Mouse (Mus musculus) left cerebral cortex, postnatal 4 days (tissue): Measurements from ENCODE around the gene Lclat1. TPM values are rescaled to one million over a fixed set of nuclear protein-coding genes. Genes with fewer than 3 reads are reported as not detected.

Experiments
- DNase-seq: peaks from one replicate; pipeline ENCODE4 v3.0.0-alpha.2; 2022
- intact Hi-C: fragments of 180-260 bp; cut with DNase I; formaldehyde crosslinking; loops from one replicate; pipeline ENCODE4 v1.15.1; 2025
- total RNA-seq, 2 experiments: library from RNA; stranded (reverse); gene quantifications; 2 replicates each; pipeline ENCODE4 v1.2.3; 2021

The Lclat1 gene
- total RNA-seq, 2 experiments from 2014 or later, result 28.8 to 33.3 TPM

GRCm38 (mm10) chr17:73087045-73087910 lies 20.5 kb upstream of the Lclat1 start:
- no peak for DNase-seq
- intact Hi-C loops, result no loop called here

DNA sequence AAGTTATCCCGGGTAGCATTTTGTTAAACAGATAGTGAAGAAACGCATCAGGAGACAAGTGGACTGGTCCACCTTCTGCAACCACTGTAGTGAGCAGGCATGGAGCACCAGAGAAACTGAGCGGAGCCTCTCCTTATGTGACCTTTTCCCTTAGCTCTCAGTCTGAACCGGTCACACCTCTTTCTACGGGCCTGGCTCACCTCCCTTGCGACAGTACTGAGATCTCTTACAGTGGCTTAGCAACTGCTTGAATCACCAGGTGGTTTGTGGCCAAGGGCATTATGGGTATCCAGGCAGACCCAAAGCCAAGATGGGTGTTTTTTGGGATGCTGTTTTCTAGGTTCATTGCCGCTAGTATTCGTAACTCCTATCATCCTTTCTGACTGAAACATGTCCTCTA lies 16.4 kb upstream of the Lclat1 start:
- intact Hi-C loops, result loop anchor here (10.0 kb wide), 1 partner anchor 203 kb away; no protein-coding TSS in a partner anchor
- DNase-seq, result no peak

DNA sequence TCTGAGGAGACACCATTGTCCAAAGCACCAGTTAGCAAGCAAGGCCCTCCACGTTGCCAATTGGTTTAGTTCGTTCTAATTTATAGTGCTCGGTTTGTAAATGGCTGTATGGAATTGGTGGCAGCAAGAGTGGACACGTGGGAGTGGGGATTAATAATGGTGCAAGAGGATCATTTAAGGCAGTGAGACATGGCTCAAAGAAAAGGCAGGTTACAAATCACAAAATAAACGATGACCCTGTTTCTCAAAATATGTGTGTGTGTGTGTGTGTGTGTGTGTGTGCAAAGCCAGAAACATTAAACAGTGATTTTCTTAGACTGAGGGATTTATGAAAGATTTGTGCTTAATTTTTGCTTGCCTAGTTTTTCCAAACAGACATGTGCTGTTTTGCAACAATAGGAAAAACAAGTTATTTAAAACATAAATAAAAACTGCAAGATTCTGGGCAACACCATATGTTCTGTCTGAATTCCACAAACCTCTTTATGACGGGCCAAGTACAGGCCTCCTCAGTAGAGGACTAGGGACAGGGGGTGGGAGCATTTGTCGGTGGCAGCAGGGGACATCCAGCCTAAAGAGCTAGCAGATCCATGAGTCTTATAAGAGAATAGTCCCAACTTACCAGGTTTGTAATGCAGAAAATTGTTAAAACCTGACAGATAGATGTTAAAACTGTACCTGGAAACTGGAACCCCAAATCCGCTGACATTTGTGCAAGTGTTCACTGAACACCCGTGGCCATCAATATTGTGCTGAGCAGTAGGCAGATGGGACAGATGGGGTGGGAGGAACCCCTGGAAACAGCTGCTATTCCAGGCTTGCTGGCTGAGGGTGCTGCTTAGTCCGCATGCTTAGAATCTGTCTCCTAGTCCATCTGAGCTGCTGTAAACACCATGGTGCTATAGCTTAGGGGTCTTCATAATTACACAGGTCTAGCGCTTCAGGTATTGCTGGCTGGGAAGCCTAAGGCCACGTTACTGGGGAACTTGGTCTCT lies 15.4 kb upstream of the Lclat1 start:
- no peak for DNase-seq
- intact Hi-C loops, result loop anchor here (10.0 kb wide), 1 partner anchor 202 kb away; no protein-coding TSS in a partner anchor

- no peak for DNase-seq
- intact Hi-C loops, result loop anchor here (10.0 kb wide), 1 partner anchor 200 kb away; no protein-coding TSS in a partner anchor
Measured at GRCm38 (mm10) chr17:73095070-73095469, 12.7 kb upstream of the Lclat1 start.

DNA sequence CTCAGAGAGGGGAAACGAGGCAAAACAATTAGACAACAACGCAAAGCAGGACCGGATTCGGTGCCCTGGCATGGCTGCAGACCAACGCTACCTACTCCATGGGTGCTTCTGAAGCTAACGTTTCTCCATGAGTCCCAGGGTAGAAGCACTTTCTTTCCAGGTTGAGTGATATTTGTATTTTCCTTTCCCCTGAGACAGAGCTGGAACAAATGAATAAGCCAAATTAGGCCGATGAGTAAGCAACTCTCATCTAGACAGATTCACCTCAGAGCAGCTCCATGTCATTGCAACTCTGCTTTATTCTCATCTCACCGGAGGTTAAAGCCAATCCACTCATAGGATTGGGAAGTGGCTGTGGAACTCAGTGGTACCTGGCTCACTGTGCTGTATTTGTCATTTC lies 12.2 kb upstream of the Lclat1 start:
- intact Hi-C loops, result loop anchor here (10.0 kb wide), 1 partner anchor 199 kb away; no protein-coding TSS in a partner anchor

GRCm38 (mm10) chr17:73096484-73096883 lies 11.3 kb upstream of the Lclat1 start:
- intact Hi-C loops, result loop anchor here (10.0 kb wide), 1 partner anchor 198 kb away; no protein-coding TSS in a partner anchor
- peak; percentile 60 for DNase-seq

More for the DNA sequence above, 12.2 kb upstream of the Lclat1 start:
- no peak for DNase-seq

DNA sequence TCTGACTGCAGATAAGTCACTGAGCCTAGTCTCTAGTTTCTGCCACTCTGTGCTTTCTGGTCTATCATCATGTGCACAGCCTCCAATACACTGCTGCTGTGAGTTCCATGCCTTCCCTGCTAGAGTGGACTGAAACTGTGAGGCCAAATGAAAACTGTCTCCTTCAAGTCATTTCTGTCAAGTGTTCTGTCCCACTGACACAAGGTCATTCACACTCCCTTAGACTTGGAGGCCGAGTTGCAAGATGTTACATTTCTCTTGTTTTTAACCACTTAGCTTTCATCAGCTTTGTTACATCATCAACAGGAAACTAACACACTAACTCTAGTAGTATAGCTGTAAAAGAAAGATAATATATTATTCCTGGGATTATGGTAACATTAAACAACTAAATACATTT lies 9.1 kb upstream of the Lclat1 start:
- DNase-seq, result no peak
- intact Hi-C loops, result loop anchor here (10.0 kb wide), 1 partner anchor 196 kb away; no protein-coding TSS in a partner anchor

DNA sequence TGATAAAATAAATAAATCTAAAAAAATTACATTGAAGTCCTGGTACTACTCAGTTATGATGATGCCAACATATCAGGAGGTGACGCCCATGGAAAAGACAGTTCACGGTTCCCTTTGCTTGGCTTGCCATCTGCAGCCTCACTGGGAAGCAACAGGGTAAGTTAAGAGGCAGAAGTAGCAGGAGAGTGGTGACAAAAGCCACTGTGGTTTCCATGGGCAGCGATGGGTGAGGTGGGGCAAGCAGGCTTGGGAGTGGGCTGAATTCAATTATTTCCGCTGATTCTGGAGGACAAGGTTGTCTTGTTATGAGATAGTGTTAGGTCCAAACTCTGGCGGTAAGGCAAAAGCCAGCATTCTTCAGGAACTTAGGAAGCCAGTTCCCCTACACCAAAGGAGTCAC lies 7.4 kb upstream of the Lclat1 start:
- DNase-seq, result no peak
- intact Hi-C loops, result loop anchor here (10.0 kb wide), 1 partner anchor 176 kb away; no protein-coding TSS in a partner anchor

GRCm38 (mm10) chr17:73102538-73102937 lies 5.2 kb upstream of the Lclat1 start:
- intact Hi-C loops, result loop anchor here (10.0 kb wide), 1 partner anchor 178 kb away; no protein-coding TSS in a partner anchor
- DNase-seq, result no peak

GRCm38 (mm10) chr17:73108170-73108887 lies 544 bp downstream of the Lclat1 start:
- DNase-seq, result no peak
- intact Hi-C loops, result loop anchor here (10.0 kb wide), 1 partner anchor 184 kb away; no protein-coding TSS in a partner anchor

- no peak for DNase-seq
- intact Hi-C loops, result loop anchor here (10.0 kb wide), 1 partner anchor 184 kb away; no protein-coding TSS in a partner anchor
Measured at GRCm38 (mm10) chr17:73108888-73109259, 1.1 kb downstream of the Lclat1 start.

DNA sequence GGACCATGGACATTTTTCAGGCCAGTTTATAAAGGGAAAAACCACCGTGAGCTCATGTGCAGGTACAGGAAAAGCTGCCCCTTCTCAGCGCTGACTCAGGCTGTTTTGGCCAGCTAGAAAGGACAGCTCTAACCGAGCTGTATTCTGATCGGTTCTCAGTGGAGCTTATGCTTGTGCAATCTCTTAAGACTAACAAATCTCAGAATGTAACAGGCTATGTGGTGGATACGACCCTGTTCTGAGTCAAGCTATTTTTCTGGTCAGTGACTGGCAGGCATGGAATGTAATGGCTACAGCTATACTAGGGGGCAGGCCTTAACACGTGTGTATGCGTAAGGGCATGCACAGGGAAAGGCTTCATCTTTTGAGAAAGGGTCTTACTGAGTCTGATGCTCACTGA lies 4.3 kb downstream of the Lclat1 start:
- no peak for DNase-seq
- intact Hi-C loops, result no loop called here

- no peak for DNase-seq
- intact Hi-C loops, result no loop called here
Measured at GRCm38 (mm10) chr17:73112601-73113000, 4.8 kb downstream of the Lclat1 start.

DNA sequence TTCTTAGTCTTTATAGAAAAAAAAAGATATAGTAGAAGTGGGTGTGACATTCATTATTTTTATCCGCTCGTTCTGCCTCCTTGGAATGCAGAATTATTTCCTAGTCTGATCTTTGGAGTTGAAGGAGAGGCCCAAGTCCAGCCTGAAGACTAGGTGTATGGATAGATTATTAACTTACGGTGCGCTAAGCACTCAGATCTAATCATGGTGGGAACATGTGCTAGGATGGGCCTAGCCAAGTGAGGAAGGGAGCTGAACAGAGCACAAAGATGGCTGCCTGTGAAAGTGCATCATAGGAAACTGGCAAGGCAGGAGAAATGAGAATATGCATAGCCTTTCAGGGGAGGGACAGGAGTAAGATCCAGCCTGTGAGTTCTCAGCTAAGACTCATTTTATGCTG lies 5.4 kb downstream of the Lclat1 start:
- DNase-seq, result no peak
- intact Hi-C loops, result no loop called here

GRCm38 (mm10) chr17:73118134-73118533 lies 10.3 kb downstream of the Lclat1 start:
- intact Hi-C loops, result no loop called here

DNA sequence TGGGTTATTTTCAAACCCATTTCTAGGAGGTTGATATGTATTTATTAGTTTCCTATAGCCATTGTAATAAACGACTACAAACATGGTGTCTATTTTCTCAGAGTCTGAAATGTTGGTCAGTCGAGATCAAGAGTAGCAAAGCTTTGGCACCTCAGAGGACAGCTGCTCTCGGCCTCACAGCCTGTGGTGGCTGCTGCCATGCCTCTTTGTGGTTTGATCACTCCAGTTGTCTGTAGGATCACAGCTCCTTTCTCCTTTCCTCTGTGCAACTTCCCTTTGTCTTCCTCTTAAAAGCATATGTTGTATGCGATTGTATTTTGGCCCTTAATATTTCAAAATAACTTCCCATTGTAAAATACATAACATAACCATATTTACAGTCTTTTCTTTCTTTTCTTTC lies 10.9 kb downstream of the Lclat1 start:
- no peak for DNase-seq
- intact Hi-C loops, result no loop called here

More at GRCm38 (mm10) chr17:73118134-73118533, 10.3 kb downstream of the Lclat1 start:
- no peak for DNase-seq

GRCm38 (mm10) chr17:73119150-73119549 lies 11.4 kb downstream of the Lclat1 start:
- intact Hi-C loops, result no loop called here
- DNase-seq, result no peak

DNA sequence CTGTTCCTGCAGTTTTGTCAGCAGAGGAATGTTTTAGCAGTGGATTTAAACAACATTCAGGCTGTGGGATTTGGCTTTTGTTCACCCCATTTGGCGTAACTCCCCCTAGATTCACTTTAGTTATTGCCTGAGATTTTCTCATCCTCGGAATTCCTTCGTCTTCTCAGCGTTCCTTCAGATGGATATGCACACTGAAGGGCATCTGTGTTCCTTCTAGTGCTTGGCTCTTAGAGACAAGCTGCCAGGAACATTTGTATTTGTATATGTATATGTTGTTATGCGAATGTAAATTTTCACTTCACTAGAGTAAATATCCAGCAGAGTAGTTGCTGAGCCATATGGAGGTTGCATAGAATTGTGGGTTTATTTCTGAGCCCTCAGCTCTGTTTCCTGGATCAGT lies 12.8 kb downstream of the Lclat1 start:
- intact Hi-C loops, result no loop called here
- DNase-seq, result no peak

- intact Hi-C loops, result no loop called here
- DNase-seq, result no peak
Measured at GRCm38 (mm10) chr17:73121726-73122125, 13.9 kb downstream of the Lclat1 start.

- no peak for DNase-seq
- intact Hi-C loops, result no loop called here
Measured at GRCm38 (mm10) chr17:73126349-73126748, 18.6 kb downstream of the Lclat1 start.
